Mouse (Mus musculus) urinary bladder, postnatal 4 days (tissue): Measurements from ENCODE around the gene Olfr273.
"Not testable (repeated sequence)": the region's sequence is repeated elsewhere in the genome, so short reads cannot be mapped to it uniquely, and the experiment has no call there.

Experiments
- DNase-seq, 2 experiments: peaks; one replicate each; pipeline ENCODE4 v3.0.0; 2021 to 2022; ENCODE audit warnings: low spot score in 2 of 2

The Olfr273 gene

DNA sequence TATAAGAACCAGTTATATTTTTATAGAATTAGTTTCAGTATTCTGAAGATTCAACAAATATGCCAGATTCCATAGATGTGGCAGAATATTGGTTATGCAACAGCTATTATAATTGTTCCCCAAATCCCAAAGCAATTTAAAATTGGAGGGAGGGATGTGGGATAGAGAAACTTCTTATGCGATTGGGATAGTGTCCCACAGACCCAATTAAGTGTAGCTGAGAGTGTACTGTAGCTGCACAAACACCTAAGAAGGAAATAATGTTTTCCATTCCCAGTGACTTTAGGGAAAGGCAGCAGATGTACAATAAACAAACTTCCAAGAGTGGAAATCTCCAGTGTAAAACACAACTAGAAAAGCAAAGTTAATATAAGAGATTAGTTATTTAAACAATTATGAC, at the start of gene Olfr273:
TSS of gene Olfr273 (minus strand) at position 101 of the 400 bp plus-strand sequence.
- DNase-seq = no peak

DNA sequence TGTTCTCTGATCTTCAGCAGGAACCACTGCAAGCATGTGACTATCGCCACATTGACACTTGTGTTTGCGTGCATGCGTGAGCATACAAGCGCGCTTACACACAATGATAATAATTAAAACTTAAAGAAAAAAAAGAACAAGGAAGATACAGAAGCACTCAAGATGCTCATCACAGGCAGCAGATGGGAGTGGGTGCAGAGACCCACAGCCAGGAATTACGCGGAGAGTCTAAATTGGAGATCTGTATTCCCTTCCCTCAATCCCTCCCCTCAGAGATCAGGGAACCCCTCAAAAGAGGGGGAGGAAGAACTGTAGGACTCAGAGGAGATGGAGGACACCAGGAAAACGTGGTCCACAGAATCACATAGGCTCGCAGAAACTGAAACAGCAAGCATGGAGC, 5.1 kb upstream of the Olfr273 start:
- DNase-seq = no peak

GRCm38 (mm10) chr4:52849672-52850071, 9.4 kb downstream of the Olfr273 start:
- no peak for DNase-seq

DNA sequence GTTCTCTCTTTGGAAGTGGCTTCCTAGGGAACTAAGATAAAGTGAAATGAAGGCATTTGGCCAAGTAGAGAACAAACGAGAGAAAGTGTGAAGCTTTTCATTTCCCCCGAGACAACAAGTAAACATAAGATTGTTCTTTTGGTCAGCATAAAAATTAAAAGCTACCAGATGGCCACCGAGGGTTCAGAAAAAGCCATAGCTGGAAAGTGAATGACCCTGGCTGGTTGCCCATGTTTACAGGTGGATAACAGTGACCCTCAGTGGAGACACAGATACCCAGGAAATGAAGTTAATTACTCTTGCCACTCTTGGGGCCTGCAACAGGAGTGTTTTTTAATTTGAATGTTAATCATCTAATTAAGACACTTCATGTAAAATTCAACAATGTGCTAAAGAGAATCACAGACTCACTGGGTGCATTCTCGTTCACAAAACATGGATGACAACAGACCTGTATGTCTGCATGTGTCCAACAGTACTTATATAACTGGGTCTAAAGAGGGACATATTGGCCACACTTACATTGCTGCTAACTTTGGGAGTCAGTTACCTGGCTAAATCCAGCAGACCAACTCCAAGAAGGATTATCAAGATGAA, 9.9 kb downstream of the Olfr273 start:
- no peak for DNase-seq

DNA sequence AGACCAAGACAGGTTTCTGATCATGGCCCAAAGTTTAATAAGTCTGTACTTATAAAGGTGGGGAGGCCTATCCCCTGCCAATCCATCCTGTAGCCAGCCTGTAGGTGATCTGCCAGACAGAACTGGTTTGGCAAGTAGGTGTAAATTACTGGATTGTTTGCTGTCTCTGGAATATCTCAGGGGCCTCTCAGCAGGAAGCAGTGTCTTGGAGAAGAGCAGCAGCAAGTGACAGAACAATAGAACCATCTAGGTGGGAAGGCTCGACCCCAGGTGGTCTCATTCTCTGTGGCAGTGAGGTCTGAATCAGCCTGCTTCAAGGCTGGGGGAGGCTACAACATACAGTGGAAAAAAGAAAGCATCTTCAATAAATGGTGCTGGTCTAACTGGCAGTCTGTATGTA, 13.6 kb downstream of the Olfr273 start:
- not testable (repeated sequence) for DNase-seq

GRCm38 (mm10) chr4:52821375-52821774, 37.7 kb downstream of the Olfr273 start:
- no peak for DNase-seq

- no peak for DNase-seq
Observed at GRCm38 (mm10) chr4:52814304-52814703, 44.7 kb downstream of the Olfr273 start, which contains the start of gene Olfr275. Gene Olfr275, plus strand, starts transcription at chr4:52814604.

DNA sequence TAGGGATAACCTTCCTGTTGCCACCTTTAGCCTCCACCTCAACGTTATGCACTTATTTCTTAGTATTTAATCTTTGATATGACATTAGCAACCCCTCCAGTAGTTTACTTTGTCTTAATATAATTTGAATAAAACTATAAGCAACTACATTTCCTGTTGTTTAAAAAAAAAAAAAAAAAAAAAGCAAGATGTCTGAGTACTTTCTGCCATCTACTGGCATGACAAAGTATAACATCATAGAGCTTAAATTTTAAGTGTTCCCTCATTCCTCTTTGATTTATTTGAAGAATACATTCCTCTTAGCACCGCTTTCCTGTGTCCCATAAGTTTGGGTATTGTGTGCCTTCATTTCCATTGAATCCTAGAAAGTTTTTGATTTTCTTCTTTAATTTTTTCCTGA, 47.2 kb downstream of the Olfr273 start:
- no peak for DNase-seq
